Mouse (Mus musculus) macrophage (primary cell): ENCODE data around the gene Cdh6. TPM values are rescaled to one million over a fixed set of nuclear protein-coding genes. Genes with fewer than 3 reads are reported as not detected.

Experiments
- H3K27ac ChIP-seq: fragments of 350-480 bp; formaldehyde crosslinking; 2 replicates; pipeline ENCODE4 v1.9.0; 2021
- H3K36me3 ChIP-seq: fragments of 350-480 bp; formaldehyde crosslinking; 2 replicates; pipeline ENCODE4 v1.9.0; 2021; ENCODE audit errors: inconsistent target
- H3K4me3 ChIP-seq: fragments of 350-480 bp; formaldehyde crosslinking; 2 replicates; pipeline ENCODE4 v1.9.0; 2021; ENCODE audit errors: inconsistent target
- H3K79me2 ChIP-seq: fragments of 350-480 bp; formaldehyde crosslinking; 2 replicates; pipeline ENCODE4 v1.9.0; 2021; ENCODE audit errors: inconsistent target
- WGBS: methylation state at CpG from one replicate; pipeline ENCODE4 v1.1.7; 2026; ENCODE audit warnings: inconsistent platforms; ENCODE audit not compliant: missing documents; 5-methylcytosine and 5-hydroxymethylcytosine counted together
- polyA plus RNA-seq: library from polyadenylated mRNA; stranded (reverse); fragments of 250-400 nt; gene quantifications from 3 replicates; pipeline ENCODE4 v1.2.4, GENCODE M21; 2018; ENCODE audit warnings: inconsistent platforms

Gene Cdh6
- polyA plus RNA-seq, 1 experiment from 2014 or later = not detected

DNA sequence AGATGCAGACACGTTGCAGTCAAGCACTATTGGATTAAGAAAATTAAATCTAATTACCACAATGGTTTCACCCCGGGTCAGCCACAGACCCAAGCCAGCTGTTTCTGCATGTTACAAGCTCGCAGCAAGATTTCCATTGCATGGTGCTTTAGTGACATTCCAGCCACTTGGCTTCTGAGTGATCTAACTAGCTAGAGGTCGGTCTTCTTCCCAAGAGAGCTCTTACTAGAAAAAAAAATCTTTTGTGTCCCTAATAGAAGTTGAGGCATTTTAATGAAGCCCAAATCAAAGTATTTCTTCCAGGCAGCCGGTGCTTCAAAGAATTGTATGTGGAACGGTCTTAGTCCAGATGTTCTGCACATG is 1.1 kb upstream of the Cdh6 start:
- no peak overlapping the region for H3K4me3 ChIP-seq
- WGBS = 31% methylated on average over 6 of the region's 6 CpGs
- H3K79me2 ChIP-seq = no peaks in the 10 kb centered on the region

DNA sequence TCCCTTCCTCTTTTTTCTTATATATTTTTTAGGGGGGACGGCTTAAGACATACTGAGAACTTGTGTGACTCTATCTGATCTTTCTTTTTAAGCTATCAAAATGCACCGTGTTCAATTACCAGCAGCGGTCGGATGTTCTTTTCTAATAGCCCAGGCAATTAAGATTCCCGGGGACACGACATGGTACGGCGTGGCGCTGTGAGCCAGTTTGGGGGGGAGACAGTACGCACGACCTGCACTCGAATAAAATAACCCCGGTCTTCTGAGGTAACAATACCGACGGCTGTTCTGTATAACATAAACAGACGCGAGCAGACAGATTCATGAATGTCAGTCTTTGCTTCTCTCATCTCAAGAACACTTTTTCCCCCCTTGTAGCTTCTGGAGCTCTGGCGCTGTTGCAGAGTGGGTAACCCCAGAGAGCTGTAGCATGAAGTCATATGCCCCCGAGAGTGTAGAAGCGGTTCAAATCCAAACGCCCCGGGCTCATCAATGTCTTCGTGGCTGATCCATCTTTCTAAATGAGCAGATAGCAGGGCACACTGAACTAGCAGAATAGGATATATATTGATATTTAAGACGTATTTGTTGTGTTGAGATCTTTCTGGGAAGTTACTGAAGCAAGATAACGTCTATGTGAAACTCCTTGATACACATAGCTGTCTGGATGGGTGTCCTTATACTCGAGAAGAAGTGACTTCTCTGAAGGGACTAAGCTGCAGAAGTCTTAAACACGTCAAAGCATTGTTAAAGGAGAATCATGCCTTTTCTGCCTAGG is 554 bp upstream of the Cdh6 start:
- 3% methylated on average over 27 of the region's 27 CpGs for WGBS
- H3K36me3 ChIP-seq = no peaks in the 10 kb centered on the region

More for the DNA sequence above, 1.1 kb upstream of the Cdh6 start:
- H3K27ac ChIP-seq = no peak overlapping the region
- H3K36me3 ChIP-seq = no peaks in the 10 kb centered on the region

DNA sequence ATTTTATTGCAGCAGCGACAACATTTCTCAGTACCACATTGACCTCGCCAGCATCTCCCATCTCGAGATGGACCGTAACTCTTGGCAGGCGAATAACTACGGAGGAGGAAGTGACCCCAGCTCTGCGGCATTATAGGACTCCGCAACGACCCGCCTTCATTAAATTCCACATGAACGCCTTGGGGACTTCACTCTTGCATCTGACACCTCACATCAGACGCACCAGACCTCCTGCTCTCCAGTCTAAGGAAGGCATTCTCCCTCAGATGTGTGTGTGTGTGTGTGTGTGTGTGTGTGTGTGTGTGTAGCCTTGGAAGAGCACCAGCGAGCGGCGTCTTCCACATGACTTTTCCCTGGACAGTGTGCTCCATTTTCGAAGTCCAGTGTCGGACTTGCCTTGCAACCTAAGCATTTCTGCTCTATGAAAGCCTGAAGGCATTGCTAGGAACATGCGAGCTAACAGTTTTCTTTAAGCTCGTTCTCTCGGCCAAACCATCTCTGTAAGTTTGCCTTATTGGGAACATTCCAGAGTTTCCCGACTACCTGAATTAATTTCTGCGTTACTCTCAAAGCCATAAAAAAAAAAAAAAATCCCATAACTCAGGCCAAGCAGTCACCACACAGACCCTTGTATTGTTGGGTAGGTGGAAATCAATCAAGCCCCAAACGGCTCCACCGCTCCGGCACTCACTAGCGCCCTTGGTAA is 957 bp downstream of the Cdh6 start:
- H3K4me3 ChIP-seq = no peak overlapping the region
- H3K36me3 ChIP-seq = no peaks in the 10 kb centered on the region
- no peaks in the 10 kb centered on the region for H3K79me2 ChIP-seq
- H3K27ac ChIP-seq = no peak overlapping the region
- 5% methylated on average over 26 of the region's 26 CpGs for WGBS

More for the DNA sequence above, 554 bp upstream of the Cdh6 start:
- no peak overlapping the region for H3K4me3 ChIP-seq
- H3K79me2 ChIP-seq = no peaks in the 10 kb centered on the region
- H3K27ac ChIP-seq = no peak overlapping the region

DNA sequence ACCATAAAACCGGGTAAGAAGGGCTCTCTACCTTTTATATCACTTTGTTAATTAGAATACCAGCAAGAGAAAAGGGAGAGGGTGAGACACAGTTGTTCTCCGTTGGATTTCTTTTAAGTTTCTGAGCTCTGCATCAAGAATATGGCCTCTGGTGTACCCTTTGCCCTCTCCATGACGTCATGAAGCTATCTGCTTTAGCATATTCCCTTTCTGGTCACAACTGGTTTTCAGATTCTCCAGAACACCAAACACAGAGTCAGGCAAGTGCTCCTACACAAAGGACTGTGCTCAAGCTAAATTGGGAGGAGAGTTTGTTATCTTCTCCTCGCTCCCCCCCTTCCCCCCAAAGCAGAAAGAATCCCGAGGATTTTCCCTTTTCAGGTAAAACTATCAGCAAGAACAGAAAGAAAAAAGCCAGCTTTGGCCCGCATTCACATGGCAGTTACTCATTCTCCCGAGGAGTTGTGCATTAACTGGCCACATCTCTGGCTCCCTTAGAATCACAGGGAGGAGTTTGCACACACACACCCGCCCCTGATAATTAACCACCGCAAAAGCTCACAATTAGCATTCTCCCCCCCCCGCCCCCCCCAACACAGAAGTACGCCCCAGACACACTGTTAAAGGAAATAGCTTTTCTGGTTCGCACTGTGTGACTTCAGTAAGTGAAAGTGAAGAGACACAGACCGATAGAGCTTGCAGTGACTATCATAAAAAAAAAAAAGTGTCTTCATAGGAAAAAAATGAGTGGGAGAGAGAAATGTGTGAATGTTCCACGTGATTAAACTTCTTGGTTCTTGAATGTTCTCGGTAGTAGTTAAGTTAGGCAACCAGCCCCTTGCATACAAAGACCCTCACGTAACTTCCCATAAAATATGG is 1.8 kb downstream of the Cdh6 start:
- Histone ChIP-seq H3K79me2 (no peaks in the 10 kb centered on the region), H3K27ac (no peak overlapping the region), H3K4me3 (no peak overlapping the region), H3K36me3 (no peaks in the 10 kb centered on the region)
- WGBS = 11% methylated on average over 14 of the region's 16 CpGs

DNA sequence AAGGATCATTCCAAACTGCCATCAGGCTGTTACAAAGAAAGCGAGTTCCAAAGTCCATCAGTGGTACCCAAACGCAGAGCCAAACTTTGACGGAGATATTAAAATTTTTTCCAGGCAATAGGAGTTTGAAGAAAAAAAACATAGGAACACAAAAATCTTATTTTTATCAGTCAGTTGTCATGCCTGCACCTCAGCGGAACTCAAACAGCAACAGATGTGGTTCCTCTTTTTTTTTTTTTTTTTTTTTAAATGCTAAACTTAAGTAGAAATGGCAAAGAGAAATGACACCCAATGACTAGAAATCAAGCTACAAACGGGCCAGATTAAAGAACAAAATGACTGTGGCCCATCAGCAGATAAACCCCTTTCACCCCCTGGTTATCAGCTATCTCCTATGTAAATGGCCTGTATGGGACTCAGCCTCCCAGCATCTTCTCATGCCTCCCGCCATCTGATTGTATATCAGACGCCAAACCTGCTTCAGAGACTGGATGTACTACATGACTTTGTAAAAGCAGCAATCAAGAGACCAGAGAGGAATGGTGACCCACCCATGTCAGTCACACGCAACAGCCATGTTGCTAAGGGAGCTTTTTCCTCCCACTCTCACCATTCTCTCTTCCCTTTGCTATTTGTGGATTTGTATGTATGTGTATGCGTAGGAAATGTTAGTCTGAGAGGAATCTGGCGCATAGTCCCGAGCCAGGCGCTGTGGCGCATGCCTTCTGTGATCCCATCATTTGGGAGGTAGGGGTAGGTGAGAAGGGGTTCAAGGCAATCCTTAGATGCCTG is 8.2 kb downstream of the Cdh6 start:
- no peaks in the 10 kb centered on the region for H3K36me3 ChIP-seq
- H3K4me3 ChIP-seq = no peak overlapping the region
- 69% methylated on average over 13 of the region's 13 CpGs for WGBS
- H3K27ac ChIP-seq = no peak overlapping the region
- no peaks in the 10 kb centered on the region for H3K79me2 ChIP-seq

DNA sequence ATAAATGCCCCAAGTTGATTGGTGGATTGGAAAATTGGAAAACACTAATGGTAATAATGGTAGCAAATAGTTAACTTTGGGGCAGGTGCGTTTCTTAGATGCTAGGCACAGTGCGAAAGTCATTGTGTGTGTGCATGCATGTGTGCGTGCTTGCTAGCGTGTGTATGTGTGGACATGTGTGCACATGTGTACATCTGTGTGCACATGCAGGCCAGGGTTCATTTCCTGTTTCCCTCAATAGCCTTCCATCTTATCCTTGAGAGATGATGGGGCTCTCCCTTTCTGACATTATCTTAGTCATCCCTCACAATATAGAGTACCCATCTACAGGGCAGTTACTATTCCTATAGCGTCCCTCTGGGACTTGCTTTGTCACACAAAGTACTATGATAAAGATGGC is 17.7 kb downstream of the Cdh6 start:
- no peaks in the 10 kb centered on the region for H3K79me2 ChIP-seq
- H3K27ac ChIP-seq = no peak overlapping the region
- no peaks in the 10 kb centered on the region for H3K36me3 ChIP-seq
- 95% methylated on average over 5 of the region's 5 CpGs for WGBS
- no peak overlapping the region for H3K4me3 ChIP-seq

DNA sequence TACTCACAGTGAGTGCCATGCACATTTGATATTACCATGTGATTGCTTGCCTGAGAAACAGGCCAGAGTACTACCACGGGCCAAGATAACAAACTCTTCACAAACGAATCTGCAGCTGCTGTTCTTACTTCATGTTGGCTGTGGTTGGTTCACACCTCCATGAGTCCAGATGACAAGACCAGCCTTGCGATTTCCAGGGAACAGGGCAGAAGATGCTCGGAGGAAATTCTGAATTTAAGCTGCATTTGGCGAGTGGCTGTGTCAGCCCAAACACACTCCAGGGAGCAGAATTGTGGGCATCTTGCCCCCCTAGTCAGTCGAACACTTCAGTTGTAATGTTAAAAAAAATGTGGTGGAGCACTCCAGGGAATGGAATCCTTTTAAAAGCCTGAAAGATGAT is 18.1 kb downstream of the Cdh6 start:
- Histone ChIP-seq H3K36me3 (no peaks in the 10 kb centered on the region), H3K79me2 (no peaks in the 10 kb centered on the region), H3K27ac (no peak overlapping the region), H3K4me3 (no peak overlapping the region)
- 85% methylated on average over 6 of the region's 6 CpGs for WGBS

DNA sequence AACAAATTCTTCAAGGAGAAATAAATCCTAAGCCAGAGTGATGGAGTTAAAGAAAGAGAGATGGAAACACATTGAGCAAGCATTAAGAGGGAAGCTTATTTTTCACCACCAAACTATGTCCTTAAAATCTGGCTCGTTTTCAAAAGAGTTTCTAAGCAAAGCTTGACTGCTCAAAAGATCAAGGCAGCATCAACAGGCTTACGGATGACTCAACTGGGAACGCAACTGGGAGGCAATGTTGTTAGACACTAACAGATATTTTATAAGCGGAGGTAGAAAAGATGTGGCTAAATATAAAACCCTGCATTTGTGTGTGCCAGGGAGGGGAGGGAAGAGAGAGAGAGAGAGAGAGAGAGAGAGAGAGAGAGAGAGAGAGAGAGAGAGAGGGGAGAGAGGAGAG is 31.5 kb downstream of the Cdh6 start:
- WGBS = 89% methylated on average over 3 of the region's 4 CpGs
- H3K4me3 ChIP-seq = no peak overlapping the region
- H3K27ac ChIP-seq = no peak overlapping the region
- no peaks in the 10 kb centered on the region for H3K36me3 ChIP-seq
- H3K79me2 ChIP-seq = no peaks in the 10 kb centered on the region

DNA sequence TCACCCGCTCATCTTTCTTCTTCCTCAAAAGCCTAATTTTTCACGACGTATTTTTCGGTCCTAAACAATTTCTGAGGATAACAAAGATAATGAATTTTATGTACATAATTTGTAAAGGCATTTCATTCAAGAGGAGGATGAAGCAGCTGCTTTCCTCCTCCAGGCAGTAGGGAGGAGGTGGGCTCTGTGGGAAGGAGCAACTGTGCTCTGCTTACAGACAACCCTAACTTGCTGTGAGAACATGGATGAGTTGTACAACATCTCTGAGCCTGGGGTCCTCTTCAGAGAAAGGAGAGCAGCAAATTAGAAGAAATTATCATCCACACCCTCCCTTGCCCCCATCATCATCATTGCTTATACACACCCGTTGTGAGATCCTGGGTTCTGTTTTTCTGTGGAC is 33.8 kb downstream of the Cdh6 start:
- no peaks in the 10 kb centered on the region for H3K36me3 ChIP-seq
- H3K79me2 ChIP-seq = no peaks in the 10 kb centered on the region
- no peak overlapping the region for H3K4me3 ChIP-seq
- H3K27ac ChIP-seq = no peak overlapping the region
- WGBS = 92% methylated on average over 5 of the region's 5 CpGs

DNA sequence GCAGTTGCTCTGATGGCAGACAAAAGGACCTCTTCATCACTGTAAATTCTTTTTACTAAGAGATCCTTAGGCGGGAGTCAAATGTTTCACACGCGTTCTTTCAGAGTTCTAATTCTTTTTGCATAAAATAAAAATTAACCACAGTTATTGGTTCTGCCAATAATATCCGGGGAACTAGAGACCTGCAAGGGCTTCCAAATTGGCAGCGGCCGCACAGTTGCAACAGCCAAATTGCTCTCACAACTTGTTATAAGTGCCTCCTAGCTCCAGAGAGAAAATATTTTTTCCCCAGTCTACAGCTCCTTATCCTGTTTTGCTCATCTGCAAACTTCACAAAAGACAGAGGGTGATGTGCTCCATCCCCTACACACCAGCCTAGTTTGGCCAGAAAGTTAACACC is 36.3 kb downstream of the Cdh6 start:
- 92% methylated on average over 6 of the region's 6 CpGs for WGBS
- Histone ChIP-seq H3K79me2 (no peaks in the 10 kb centered on the region), H3K4me3 (no peak overlapping the region), H3K27ac (no peak overlapping the region), H3K36me3 (no peaks in the 10 kb centered on the region)

DNA sequence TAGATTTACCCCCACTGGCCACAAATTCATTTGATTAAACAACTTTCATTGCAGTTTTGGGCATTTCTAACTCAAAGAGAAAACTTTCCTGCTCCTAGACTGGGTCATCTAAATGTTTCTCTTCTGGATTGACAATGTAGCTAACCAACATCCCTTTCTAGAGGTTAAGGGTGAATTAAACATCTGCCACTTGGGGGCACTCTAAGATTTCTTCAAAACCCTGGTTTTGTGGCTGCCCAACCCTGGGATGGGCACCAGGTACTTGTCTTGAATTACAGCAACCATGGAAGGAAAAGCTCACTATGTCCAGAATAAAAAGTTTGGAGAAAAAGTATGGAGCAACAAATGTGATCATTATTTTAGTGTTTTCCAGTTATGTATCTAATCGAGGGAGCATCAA is 39.4 kb downstream of the Cdh6 start:
- Histone ChIP-seq H3K79me2 (no peaks in the 10 kb centered on the region), H3K27ac (no peak overlapping the region), H3K4me3 (no peak overlapping the region), H3K36me3 (no peaks in the 10 kb centered on the region)
- 78% methylated on average over 1 of the region's 1 CpGs for WGBS

DNA sequence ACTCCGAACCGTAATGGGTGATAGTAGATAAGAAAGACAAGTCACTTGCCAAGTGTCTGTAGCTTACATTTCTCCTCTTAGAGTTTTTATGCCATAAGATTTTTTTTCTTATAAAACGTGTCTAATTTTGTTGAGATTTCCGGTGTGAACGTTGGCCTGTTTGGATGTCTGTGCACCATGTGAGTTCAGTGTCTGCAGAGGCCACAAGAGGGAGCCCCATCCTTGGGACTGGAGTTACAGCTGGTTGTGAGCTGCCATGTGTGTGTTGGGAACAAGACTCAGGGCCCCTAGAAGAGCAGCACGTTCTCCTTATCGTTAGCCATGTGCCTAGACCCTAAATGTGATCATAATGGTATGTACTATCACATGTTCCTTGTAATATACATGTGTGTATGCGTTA is 40.1 kb downstream of the Cdh6 start:
- Histone ChIP-seq H3K4me3 (no peak overlapping the region), H3K79me2 (no peaks in the 10 kb centered on the region), H3K36me3 (no peaks in the 10 kb centered on the region), H3K27ac (no peak overlapping the region)
- WGBS = 98% methylated on average over 8 of the region's 8 CpGs

DNA sequence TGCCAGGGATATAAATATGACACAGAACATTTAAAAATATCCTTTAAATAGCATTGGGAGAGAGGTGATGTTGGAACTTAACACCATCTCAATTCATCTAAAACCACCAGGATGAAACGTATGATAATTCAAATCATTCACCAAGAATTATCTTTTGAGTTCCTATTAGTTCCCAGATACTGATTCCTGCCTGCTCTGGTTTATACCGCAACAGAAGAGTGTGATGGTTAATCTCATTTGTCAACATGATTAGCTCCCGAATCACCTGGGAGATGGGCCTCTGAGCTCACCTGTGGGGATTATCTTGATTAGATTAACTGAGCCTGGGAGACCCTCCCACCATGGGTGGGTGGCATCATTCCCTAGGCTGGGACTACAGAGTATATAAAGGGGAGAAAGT is 41.0 kb downstream of the Cdh6 start:
- Histone ChIP-seq H3K79me2 (no peaks in the 10 kb centered on the region), H3K27ac (no peak overlapping the region), H3K4me3 (no peak overlapping the region), H3K36me3 (no peaks in the 10 kb centered on the region)
- 85% methylated on average over 3 of the region's 3 CpGs for WGBS

DNA sequence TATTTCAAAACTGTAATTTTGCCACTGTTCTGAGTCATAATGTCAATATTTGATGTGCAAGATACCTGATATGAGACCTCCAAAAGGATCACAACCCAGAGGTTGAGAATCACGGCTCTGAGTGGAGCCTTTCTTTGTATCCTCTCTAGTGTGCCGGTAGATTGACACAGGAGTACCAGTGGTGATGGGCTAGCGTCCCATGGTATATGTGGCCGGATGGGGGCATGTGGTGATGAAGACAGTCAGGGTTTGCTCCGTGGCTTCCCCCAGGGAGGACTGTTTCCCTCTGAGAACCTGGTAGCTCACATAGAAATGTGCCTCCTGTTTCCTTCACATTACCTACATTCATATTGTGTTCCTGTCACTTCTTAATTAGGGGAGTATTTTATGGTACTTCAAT is 43.2 kb downstream of the Cdh6 start:
- H3K79me2 ChIP-seq = no peaks in the 10 kb centered on the region
- WGBS = 87% methylated on average over 5 of the region's 5 CpGs
- H3K4me3 ChIP-seq = no peak overlapping the region
- no peaks in the 10 kb centered on the region for H3K36me3 ChIP-seq
- no peak overlapping the region for H3K27ac ChIP-seq
